Mouse (Mus musculus) cerebellum, adult 9-11 months (tissue): ENCODE data around the gene Gm5930.
"Not testable (repeated sequence)": the region's sequence is repeated elsewhere in the genome, so short reads cannot be mapped to it uniquely, and the experiment has no call there.

ENCODE experiments used
- DNase-seq: peaks from one replicate; pipeline ENCODE4 v3.0.0; 2022

Gm5930 gene

DNA sequence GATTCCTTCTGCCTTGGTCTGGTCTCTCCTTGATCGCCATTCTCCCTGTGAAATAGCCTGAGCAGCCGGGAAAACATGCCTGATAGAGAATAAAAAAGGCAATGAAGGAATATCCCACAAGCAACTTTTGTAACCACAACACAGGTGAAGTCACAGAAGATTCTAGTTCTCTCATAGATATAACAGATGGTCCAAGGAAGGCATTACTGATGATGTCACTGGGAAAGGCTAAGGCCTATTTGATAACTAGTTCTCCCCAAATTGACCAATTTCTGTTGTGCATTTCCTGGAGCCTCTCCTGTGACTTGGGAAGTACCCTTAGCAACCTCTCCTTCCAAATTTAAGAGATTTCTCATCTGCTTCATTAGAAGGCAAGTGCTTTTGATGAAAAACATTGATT, at the start of gene Gm5930:
Gm5930 (minus strand) TSS at position 101 of the 400 bp plus-strand sequence.
- DNase-seq = not testable (repeated sequence)

- not testable (repeated sequence) for DNase-seq
Observed at GRCm38 (mm10) chr14:44384233-44384632, 45.8 kb upstream of the Gm5930 start.

DNA sequence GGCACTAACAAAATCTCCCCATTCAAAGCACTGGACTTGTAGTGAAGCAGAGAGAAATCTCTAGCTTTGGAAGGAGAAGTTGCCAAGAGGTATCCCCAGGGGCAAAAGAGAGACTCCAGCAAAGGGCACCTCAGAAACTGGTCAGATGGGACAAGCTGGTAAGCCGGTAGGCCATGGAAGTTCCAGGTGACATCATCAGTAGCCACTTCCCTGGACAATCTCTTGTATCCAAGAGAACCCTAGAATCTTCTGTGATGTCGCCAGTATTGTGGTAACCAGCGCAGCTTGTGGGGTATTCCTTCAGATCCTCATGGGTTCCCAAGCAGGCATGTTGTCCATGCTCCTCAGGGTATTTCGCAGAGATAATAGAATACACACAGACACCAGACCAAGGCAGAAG, 26.7 kb upstream of the Gm5930 start, which contains the start of gene Gm8229:
Gm8229 (plus strand) TSS at position 301 of the 400 bp plus-strand sequence.
- DNase-seq = not testable (repeated sequence)

GRCm38 (mm10) chr14:44362301-44362700, 23.9 kb upstream of the Gm5930 start:
- DNase-seq = not testable (repeated sequence)

DNA sequence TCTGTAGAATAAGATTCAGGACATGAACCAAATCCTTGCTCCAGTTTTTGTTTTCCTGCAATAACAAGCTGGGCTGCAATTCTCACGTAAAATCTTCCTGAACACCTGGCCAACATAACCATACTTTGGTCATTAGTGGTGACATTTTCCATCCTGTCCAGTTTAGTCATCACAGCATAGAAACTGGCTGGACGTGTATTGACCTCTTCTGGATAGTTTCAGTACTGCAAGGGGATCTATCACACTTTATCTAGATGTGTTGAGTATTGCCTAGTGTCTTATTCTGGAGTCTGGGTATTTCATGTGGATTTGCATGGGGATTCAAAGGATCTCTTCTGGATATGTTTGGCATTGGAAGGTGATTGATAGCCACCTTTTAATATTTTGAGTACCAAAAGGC, 23.0 kb upstream of the Gm5930 start:
- not testable (repeated sequence) for DNase-seq

- not testable (repeated sequence) for DNase-seq
Observed at GRCm38 (mm10) chr14:44312049-44312448, 26.3 kb downstream of the Gm5930 start.

GRCm38 (mm10) chr14:44285280-44285679, 53.1 kb downstream of the Gm5930 start, which contains the start of gene Gm8220:
Gene Gm8220 (plus strand): TSS chr14:44285580.
- DNase-seq = not testable (repeated sequence)
